Mouse (Mus musculus): ENCODE data around the gene Olfr805. TPM values are rescaled to one million over a fixed set of nuclear protein-coding genes. Genes with fewer than 3 reads are reported as not detected.

Olfr805 gene
- polyA plus RNA-seq (2015; fragmentation: Nextera tagmentation; extraction: Ambion mirVana) = 0.05 TPM in 1 of 2 replicates, not detected in the other

DNA sequence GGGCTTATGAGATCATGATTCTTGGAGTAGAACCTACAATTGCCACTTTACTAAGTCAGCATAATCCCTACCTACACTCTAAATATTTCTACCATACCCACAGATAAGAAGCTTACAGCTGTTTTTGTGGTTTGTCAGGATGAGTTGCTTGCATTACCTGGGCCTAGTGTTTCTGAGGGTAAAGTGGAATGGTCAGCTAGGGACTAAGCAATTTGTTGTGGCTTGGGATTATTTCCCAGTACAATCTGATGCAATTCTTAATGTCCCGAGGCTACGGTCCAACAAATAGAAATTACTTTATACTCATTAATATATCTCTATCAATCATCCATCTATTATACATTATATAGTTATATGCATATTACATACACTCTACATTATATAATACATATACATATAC lies at the start of gene Olfr805:
Gene Olfr805, minus strand, starts transcription at position 101 of the 400 bp plus-strand sequence.
- Histone ChIP-seq H3K27me3 (no peaks in the 10 kb centered on the region), H3K4me2 (replicated peaks) (no peak within 1 kb of the TSS), H3K4me1 (no peaks in the 10 kb centered on the region), H3K36me3 (no peaks in the 10 kb centered on the region), H3K9me3 (replicated peaks) (no peaks in the 10 kb centered on the region), H3K9ac (no peak within 1 kb of the TSS), H3K4me3 (replicated peaks) (no peak within 1 kb of the TSS), H3K27ac (replicated peaks) (no peak within 1 kb of the TSS)
- WGBS = 97% methylated on average over 2 of the region's 2 CpGs
- ATAC-seq (ENCODE audit: insufficient number of reproducible peaks, low FRiP score, low TSS enrichment, low read depth) = no peak

DNA sequence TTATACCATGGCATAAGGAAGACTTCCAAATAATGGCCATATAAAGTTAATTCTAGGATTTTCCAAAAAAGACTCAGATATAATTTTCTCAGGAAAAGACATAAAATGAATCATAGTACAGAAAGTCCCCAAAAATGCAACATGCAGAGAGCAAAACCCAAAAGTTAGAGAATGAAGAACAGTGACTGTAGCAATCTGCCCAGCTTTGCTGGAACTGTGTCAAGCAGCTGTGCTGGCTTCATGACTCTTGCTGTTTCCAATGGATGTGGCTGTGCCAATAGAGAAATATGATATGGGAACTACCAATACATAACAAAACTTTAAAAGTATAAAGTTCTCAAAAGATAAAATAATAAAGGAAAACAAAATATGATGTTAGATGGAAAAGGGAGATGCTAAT lies 48.9 kb upstream of the Olfr805 start:
- no peaks in the 10 kb centered on the region for H3K27me3 ChIP-seq
- H3K4me2 ChIP-seq (replicated peaks) = no peak overlapping the region
- no peak overlapping the region for H3K4me3 ChIP-seq (replicated peaks)
- no peak for ATAC-seq (ENCODE audit: insufficient number of reproducible peaks, low FRiP score, low TSS enrichment, low read depth)
- H3K27ac ChIP-seq (replicated peaks) = no peak overlapping the region
- H3K9me3 ChIP-seq (replicated peaks) = no peaks in the 10 kb centered on the region
- H3K36me3 ChIP-seq = no peaks in the 10 kb centered on the region
- no peak overlapping the region for H3K9ac ChIP-seq
- no peaks in the 10 kb centered on the region for H3K4me1 ChIP-seq

DNA sequence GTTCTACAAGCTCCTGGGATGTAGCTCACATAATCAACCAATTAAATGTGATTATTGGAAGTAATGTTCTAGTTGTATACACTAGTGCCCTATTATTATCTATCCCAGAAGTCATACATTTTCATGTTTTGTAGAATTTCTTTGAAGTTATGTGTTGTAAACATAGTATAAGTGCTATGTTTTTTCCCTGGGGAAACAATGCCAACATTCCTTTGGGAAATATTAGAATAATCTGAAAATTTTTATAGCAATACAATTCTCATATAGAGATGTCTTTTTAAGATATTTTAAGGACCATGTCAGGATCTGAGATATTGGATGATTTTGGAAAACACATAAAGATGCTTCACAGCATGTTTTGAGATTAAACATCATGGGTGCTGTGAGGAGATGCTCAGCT lies 45.2 kb upstream of the Olfr805 start, which contains the start of gene Olfr809:
Gene Olfr809, plus strand, starts transcription at position 301 of the 400 bp plus-strand sequence.
- ATAC-seq (ENCODE audit: insufficient number of reproducible peaks, low FRiP score, low TSS enrichment, low read depth) = no peak
- no peaks in the 10 kb centered on the region for H3K27me3 ChIP-seq
- no peaks in the 10 kb centered on the region for H3K4me1 ChIP-seq
- H3K9ac ChIP-seq = no peak within 1 kb of the TSS
- H3K9me3 ChIP-seq (replicated peaks) = no peaks in the 10 kb centered on the region
- no peak within 1 kb of the TSS for H3K4me3 ChIP-seq (replicated peaks)
- H3K4me2 ChIP-seq (replicated peaks) = no peak within 1 kb of the TSS
- H3K27ac ChIP-seq (replicated peaks) = no peak within 1 kb of the TSS
- H3K36me3 ChIP-seq = no peaks in the 10 kb centered on the region

DNA sequence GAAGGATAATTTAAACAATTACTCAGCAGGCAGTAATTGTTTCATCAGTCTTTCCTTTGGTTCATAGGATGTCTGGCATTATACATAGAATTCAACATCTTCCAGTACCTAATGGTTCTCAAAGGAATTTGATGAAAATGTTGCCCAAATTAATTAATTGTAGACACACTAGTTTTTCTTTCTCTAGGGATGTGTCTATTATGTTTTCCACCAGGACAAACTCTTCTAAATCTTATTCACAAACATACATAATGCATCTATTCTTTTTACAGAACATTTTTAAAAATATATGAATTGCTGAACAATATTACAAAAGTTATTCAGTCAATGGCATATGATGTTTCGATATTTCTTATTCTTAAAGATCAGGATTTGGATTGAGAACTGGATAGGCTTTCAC lies 36.0 kb upstream of the Olfr805 start, which contains the start of gene Olfr808:
Gene Olfr808, plus strand, starts transcription at position 301 of the 400 bp plus-strand sequence.
- no peak within 1 kb of the TSS for H3K4me3 ChIP-seq (replicated peaks)
- no peaks in the 10 kb centered on the region for H3K9me3 ChIP-seq (replicated peaks)
- no peak for ATAC-seq (ENCODE audit: insufficient number of reproducible peaks, low FRiP score, low TSS enrichment, low read depth)
- H3K27ac ChIP-seq (replicated peaks) = no peak within 1 kb of the TSS
- no peaks in the 10 kb centered on the region for H3K4me1 ChIP-seq
- WGBS = 85% methylated on average over 1 of the region's 1 CpGs
- no peak within 1 kb of the TSS for H3K4me2 ChIP-seq (replicated peaks)
- H3K36me3 ChIP-seq = no peaks in the 10 kb centered on the region
- H3K9ac ChIP-seq = no peak within 1 kb of the TSS
- no peaks in the 10 kb centered on the region for H3K27me3 ChIP-seq

DNA sequence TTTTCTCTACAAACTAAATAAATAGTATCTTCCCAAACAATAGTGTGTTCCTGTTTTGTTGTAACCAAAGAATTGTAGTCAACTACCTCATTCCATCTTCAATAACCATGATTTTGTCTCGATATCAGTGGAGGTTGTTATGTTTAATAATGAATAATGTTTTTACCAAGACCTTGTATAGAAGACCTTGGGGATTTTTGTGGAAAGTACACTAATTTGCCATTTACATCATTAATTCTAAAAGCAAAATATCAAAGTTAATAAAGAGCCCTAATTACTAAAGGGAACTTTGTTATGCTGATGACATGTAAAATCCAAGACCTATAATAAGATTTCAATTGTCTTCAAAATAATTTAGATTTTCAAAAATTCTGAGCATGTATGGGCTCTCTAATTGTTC lies 28.5 kb upstream of the Olfr805 start, which contains the start of gene Olfr807:
Gene Olfr807, minus strand, starts transcription at position 101 of the 400 bp plus-strand sequence.
- 84% methylated on average over 1 of the region's 1 CpGs for WGBS
- Histone ChIP-seq H3K4me2 (replicated peaks) (no peak within 1 kb of the TSS), H3K36me3 (no peaks in the 10 kb centered on the region), H3K9ac (no peak within 1 kb of the TSS), H3K9me3 (replicated peaks) (no peaks in the 10 kb centered on the region), H3K27ac (replicated peaks) (no peak within 1 kb of the TSS), H3K27me3 (no peaks in the 10 kb centered on the region), H3K4me3 (replicated peaks) (no peak within 1 kb of the TSS), H3K4me1 (no peaks in the 10 kb centered on the region)
- ATAC-seq (ENCODE audit: insufficient number of reproducible peaks, low FRiP score, low TSS enrichment, low read depth) = no peak

DNA sequence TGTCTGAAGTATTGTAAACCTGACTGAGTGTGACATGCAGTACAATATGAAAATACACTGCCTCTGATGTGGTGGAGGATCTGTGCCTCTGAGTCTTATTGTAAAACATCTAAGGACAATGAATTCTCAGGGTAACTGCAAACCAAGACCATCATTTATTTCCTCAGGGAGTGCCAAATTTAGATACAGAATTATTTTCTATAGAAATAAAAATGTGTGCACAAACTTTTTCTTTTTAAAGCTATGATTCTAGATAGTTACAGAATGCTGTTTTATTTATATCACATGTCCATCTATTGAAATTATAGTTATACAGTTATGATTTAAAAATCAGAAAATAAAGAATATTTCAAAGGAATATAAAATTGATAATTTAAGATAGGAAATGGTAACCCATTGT lies 12.6 kb upstream of the Olfr805 start, which contains the start of gene Olfr806:
Gene Olfr806, minus strand, starts transcription at position 101 of the 400 bp plus-strand sequence.
- Histone ChIP-seq H3K4me2 (replicated peaks) (no peak within 1 kb of the TSS), H3K9ac (no peak within 1 kb of the TSS), H3K27ac (replicated peaks) (no peak within 1 kb of the TSS), H3K9me3 (replicated peaks) (no peaks in the 10 kb centered on the region), H3K36me3 (no peaks in the 10 kb centered on the region), H3K27me3 (no peaks in the 10 kb centered on the region), H3K4me1 (no peaks in the 10 kb centered on the region), H3K4me3 (replicated peaks) (no peak within 1 kb of the TSS)
- ATAC-seq (ENCODE audit: insufficient number of reproducible peaks, low FRiP score, low TSS enrichment, low read depth) = no peak

DNA sequence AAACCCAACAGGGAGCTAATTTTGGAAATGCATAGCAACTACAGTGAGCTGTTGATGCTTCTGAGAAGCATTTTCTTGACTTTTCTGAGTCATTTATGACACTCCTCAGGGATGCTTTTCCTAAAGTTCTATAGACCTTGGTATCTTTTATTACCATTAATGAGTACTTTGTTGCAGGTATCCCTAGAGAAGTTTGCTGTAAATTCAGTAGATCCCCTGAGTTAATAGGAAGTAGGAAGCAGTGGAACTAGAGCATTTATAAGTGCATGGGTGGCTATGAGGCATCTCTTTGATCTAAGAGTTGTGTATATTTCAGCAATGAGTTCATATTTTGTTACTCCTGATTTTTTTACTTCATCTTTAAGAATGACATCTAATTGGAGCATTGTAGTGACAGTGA lies 26.3 kb downstream of the Olfr805 start, which contains the start of gene Olfr804:
Gene Olfr804, plus strand, starts transcription at position 301 of the 400 bp plus-strand sequence.
- ATAC-seq (ENCODE audit: insufficient number of reproducible peaks, low FRiP score, low TSS enrichment, low read depth) = no peak
- H3K27ac ChIP-seq (replicated peaks) = no peak within 1 kb of the TSS

DNA sequence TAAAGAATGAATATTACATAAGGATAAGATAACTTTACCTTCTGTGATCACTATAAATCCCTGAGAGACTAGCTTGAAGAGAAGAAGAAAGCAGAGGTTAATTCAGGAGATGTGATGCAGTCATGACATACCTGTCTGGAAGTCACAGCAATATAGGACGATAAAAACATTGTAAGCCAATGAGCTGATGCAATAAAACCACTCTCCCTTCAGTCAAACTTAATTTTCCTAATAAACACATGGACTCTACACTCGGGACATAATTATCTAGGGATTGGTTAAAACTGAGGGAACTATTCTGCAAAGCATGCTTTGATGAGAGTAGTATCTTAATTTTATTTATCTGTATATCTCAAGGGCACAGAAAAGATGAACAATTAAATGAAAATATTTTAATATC lies 35.0 kb downstream of the Olfr805 start, which contains the start of gene Olfr803:
Gene Olfr803, minus strand, starts transcription at position 101 of the 400 bp plus-strand sequence.
- ATAC-seq (ENCODE audit: insufficient number of reproducible peaks, low FRiP score, low TSS enrichment, low read depth) = no peak
- no peaks in the 10 kb centered on the region for H3K4me1 ChIP-seq
- 74% methylated on average over 2 of the region's 2 CpGs for WGBS
- no peaks in the 10 kb centered on the region for H3K27me3 ChIP-seq
- no peak within 1 kb of the TSS for H3K9ac ChIP-seq
- H3K4me2 ChIP-seq (replicated peaks) = no peak within 1 kb of the TSS
- H3K9me3 ChIP-seq (replicated peaks) = no peaks in the 10 kb centered on the region
- H3K27ac ChIP-seq (replicated peaks) = no peak within 1 kb of the TSS
- H3K4me3 ChIP-seq (replicated peaks) = no peak within 1 kb of the TSS
- no peaks in the 10 kb centered on the region for H3K36me3 ChIP-seq

More for the DNA sequence above, 26.3 kb downstream of the Olfr805 start, which contains the start of gene Olfr804:
- H3K4me2 ChIP-seq (replicated peaks) = no peak within 1 kb of the TSS
- no peak within 1 kb of the TSS for H3K9ac ChIP-seq
- H3K4me1 ChIP-seq = no peaks in the 10 kb centered on the region
- no peaks in the 10 kb centered on the region for H3K27me3 ChIP-seq
- H3K9me3 ChIP-seq (replicated peaks) = no peaks in the 10 kb centered on the region
- no peak within 1 kb of the TSS for H3K4me3 ChIP-seq (replicated peaks)
- H3K36me3 ChIP-seq = no peaks in the 10 kb centered on the region

DNA sequence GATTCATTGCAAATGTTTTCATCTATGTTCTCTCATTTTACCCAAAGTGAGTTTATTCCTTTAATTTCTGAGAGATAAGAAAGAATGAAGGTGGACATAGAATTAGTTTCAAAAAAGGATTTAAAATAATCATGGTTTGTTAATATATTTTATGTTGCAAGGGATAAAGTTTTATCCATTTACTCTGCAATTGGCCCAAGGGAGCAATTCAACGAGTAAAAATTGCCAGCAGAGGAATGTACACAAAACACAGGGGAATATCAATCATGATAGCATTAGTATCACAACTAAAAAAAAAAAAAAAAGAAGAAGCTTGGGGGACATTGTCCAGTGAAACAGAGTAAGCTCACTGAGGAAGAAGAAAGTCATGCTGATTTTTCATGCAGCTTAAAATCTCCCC lies 41.1 kb downstream of the Olfr805 start, which contains the start of gene Olfr802:
Gene Olfr802, minus strand, starts transcription at position 101 of the 400 bp plus-strand sequence.
- 49% methylated on average over 1 of the region's 1 CpGs for WGBS
- no peaks in the 10 kb centered on the region for H3K9me3 ChIP-seq (replicated peaks)

DNA sequence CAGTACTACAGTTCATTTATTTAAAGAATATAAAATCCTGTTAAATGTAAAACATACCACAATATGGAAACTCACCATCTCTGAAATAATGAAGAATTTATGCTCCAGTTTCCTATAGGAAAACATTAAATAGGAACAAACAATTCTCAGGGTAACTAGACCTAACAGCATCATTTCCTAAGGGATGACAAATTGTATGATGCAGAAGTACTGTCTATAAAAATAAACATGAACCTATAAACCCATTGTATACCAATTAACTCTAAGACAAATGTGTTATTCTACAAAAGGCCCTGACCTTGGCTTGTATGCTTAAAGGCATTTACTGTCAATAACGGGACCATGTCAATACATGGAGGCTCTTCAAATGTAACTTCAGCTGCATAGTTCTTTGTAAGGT lies 55.4 kb downstream of the Olfr805 start, which contains the start of gene Olfr801:
Gene Olfr801, minus strand, starts transcription at position 101 of the 400 bp plus-strand sequence.
- no peak within 1 kb of the TSS for H3K27ac ChIP-seq (replicated peaks)
- H3K9ac ChIP-seq = no peak within 1 kb of the TSS
- no peaks in the 10 kb centered on the region for H3K9me3 ChIP-seq (replicated peaks)
- H3K4me3 ChIP-seq (replicated peaks) = no peak within 1 kb of the TSS
- 65% methylated on average over 1 of the region's 1 CpGs for WGBS
- ATAC-seq (ENCODE audit: insufficient number of reproducible peaks, low FRiP score, low TSS enrichment, low read depth) = no peak
- H3K4me1 ChIP-seq = no peaks in the 10 kb centered on the region
- no peaks in the 10 kb centered on the region for H3K27me3 ChIP-seq
- H3K4me2 ChIP-seq (replicated peaks) = no peak within 1 kb of the TSS
- no peaks in the 10 kb centered on the region for H3K36me3 ChIP-seq

More for the DNA sequence above, 41.1 kb downstream of the Olfr805 start, which contains the start of gene Olfr802:
- Histone ChIP-seq H3K27ac (replicated peaks) (no peak within 1 kb of the TSS), H3K27me3 (no peaks in the 10 kb centered on the region), H3K9ac (no peak within 1 kb of the TSS), H3K4me3 (replicated peaks) (no peak within 1 kb of the TSS), H3K36me3 (no peaks in the 10 kb centered on the region), H3K4me1 (no peaks in the 10 kb centered on the region), H3K4me2 (replicated peaks) (no peak within 1 kb of the TSS)
- no peak for ATAC-seq (ENCODE audit: insufficient number of reproducible peaks, low FRiP score, low TSS enrichment, low read depth)
